Mouse (Mus musculus): ENCODE measurements around the gene Gm7694. TPM values are rescaled to one million over a fixed set of nuclear protein-coding genes. Genes with fewer than 3 reads are reported as not detected.

Gm7694 gene
- total and polyA plus RNA-seq, 3 experiments, result 7.9 to 9.3 (median 9.2) TPM

- 82% methylated on average over 2 of the region's 2 CpGs for WGBS
- DNase-seq, result no peak
- no peaks in the 10 kb centered on the region for H3K79me2 ChIP-seq (replicated peaks; ENCODE audit: control insufficient read depth, insufficient read depth, low read length)
These were observed 15.9 kb upstream of the Gm7694 start for GRCm38 (mm10) chr1:170322046-170322445.

DNA sequence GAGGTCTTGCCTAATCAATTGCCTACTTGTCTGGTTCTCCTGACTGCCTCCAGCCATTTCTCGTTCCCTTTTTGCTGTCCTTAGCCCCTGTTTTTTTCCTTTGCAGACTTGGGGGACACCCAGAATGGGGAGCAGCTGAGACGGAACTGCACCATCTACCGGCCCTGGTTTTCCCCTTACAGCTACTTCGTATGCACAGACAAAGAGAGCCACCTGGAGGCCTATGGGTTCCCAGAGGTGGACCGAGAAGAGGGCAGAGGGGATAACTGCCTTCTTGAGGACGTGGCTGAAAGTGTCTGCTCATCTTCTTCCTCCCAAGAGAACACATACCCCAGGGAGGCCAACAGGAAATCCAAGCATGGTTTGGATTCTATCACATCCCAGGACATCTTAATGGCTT is 5.3 kb upstream of the Gm7694 start:
- TF ChIP-seq CTCF (IDR thresholded peaks at IDR 0.05) (no peak), EP300 (IDR thresholded peaks at IDR 0.05; ENCODE audit: insufficient read depth, low read depth, low read length) (no peak), POLR2A (IDR thresholded peaks at IDR 0.05; ENCODE audit: insufficient read depth, low read depth, low read length) (no peak)

More at GRCm38 (mm10) chr1:170322046-170322445, 15.9 kb upstream of the Gm7694 start:
- no peak overlapping the region for H3K4me3 ChIP-seq
- no peak overlapping the region for H3K9ac ChIP-seq (ENCODE audit: low read depth, low read length)
- no peaks in the 10 kb centered on the region for H3K36me3 ChIP-seq (ENCODE audit: control insufficient read depth, insufficient read depth, low read length)
- TF ChIP-seq EP300 (IDR thresholded peaks at IDR 0.05; ENCODE audit: insufficient read depth, low read depth, low read length), result no peak
- no peak for TF ChIP-seq POLR2A (IDR thresholded peaks at IDR 0.05; ENCODE audit: insufficient read depth, low read depth, low read length)
- no peak for TF ChIP-seq CTCF (IDR thresholded peaks at IDR 0.05)
- H3K4me1 ChIP-seq (ENCODE audit: control insufficient read depth, insufficient read depth, low read length), result no peaks in the 10 kb centered on the region
- intact Hi-C loops (cut with DNase I), result loop anchor here (10.0 kb wide), 1 partner anchor 193 kb away; no protein-coding TSS in a partner anchor
- no peaks in the 10 kb centered on the region for H3K27me3 ChIP-seq (ENCODE audit: control insufficient read depth, insufficient read depth, low read length)
- no peak overlapping the region for H3K27ac ChIP-seq

GRCm38 (mm10) chr1:170308503-170308902 is 2.4 kb upstream of the Gm7694 start, which contains the start of gene Spata46:
Spata46 (plus strand) TSS chr1:170308803.
- Histone ChIP-seq H3K4me3 (no peak within 1 kb of the TSS), H3K9ac (ENCODE audit: low read depth, low read length) (no peak within 1 kb of the TSS), H3K4me1 (ENCODE audit: control insufficient read depth, insufficient read depth, low read length) (no peaks in the 10 kb centered on the region), H3K79me2 (replicated peaks; ENCODE audit: control insufficient read depth, insufficient read depth, low read length) (no peaks in the 10 kb centered on the region), H3K27me3 (ENCODE audit: control insufficient read depth, insufficient read depth, low read length) (no peaks in the 10 kb centered on the region), H3K36me3 (ENCODE audit: control insufficient read depth, insufficient read depth, low read length) (no peaks in the 10 kb centered on the region), H3K27ac (no peak within 1 kb of the TSS)
- TF ChIP-seq POLR2A (IDR thresholded peaks at IDR 0.05; ENCODE audit: insufficient read depth, low read depth, low read length), result no peak
- no peak for TF ChIP-seq EP300 (IDR thresholded peaks at IDR 0.05; ENCODE audit: insufficient read depth, low read depth, low read length)
- no peak for TF ChIP-seq CTCF (IDR thresholded peaks at IDR 0.05)
- DNase-seq, result no peak
- intact Hi-C loops (cut with DNase I), result no loop called here
- WGBS, result 90% methylated on average over 4 of the region's 4 CpGs

More for the DNA sequence above, 5.3 kb upstream of the Gm7694 start:
- H3K4me3 ChIP-seq, result no peak overlapping the region
- intact Hi-C loops (cut with DNase I), result no loop called here
- no peaks in the 10 kb centered on the region for H3K27me3 ChIP-seq (ENCODE audit: control insufficient read depth, insufficient read depth, low read length)
- no peaks in the 10 kb centered on the region for H3K79me2 ChIP-seq (replicated peaks; ENCODE audit: control insufficient read depth, insufficient read depth, low read length)
- H3K36me3 ChIP-seq (ENCODE audit: control insufficient read depth, insufficient read depth, low read length), result no peaks in the 10 kb centered on the region
- no peaks in the 10 kb centered on the region for H3K4me1 ChIP-seq (ENCODE audit: control insufficient read depth, insufficient read depth, low read length)
- 79% methylated on average over 6 of the region's 6 CpGs for WGBS
- no peak overlapping the region for H3K9ac ChIP-seq (ENCODE audit: low read depth, low read length)
- no peak overlapping the region for H3K27ac ChIP-seq
- DNase-seq, result no peak

GRCm38 (mm10) chr1:170305002-170305401 is 1.1 kb downstream of the Gm7694 start:
- Histone ChIP-seq H3K4me1 (ENCODE audit: control insufficient read depth, insufficient read depth, low read length) (no peaks in the 10 kb centered on the region), H3K36me3 (ENCODE audit: control insufficient read depth, insufficient read depth, low read length) (no peaks in the 10 kb centered on the region), H3K27ac (no peak overlapping the region), H3K9ac (ENCODE audit: low read depth, low read length) (no peak overlapping the region), H3K79me2 (replicated peaks; ENCODE audit: control insufficient read depth, insufficient read depth, low read length) (no peaks in the 10 kb centered on the region), H3K4me3 (no peak overlapping the region), H3K27me3 (ENCODE audit: control insufficient read depth, insufficient read depth, low read length) (no peaks in the 10 kb centered on the region)
- intact Hi-C loops (cut with DNase I), result no loop called here
- DNase-seq, result no peak
- TF ChIP-seq CTCF (IDR thresholded peaks at IDR 0.05) (no peak), EP300 (IDR thresholded peaks at IDR 0.05; ENCODE audit: insufficient read depth, low read depth, low read length) (no peak), POLR2A (IDR thresholded peaks at IDR 0.05; ENCODE audit: insufficient read depth, low read depth, low read length) (no peak)
- 63% methylated on average over 10 of the region's 10 CpGs for WGBS

GRCm38 (mm10) chr1:170303103-170303502 is 3.0 kb downstream of the Gm7694 start:
- DNase-seq, result no peak
- Histone ChIP-seq H3K27ac (no peak overlapping the region), H3K27me3 (ENCODE audit: control insufficient read depth, insufficient read depth, low read length) (no peaks in the 10 kb centered on the region), H3K9ac (ENCODE audit: low read depth, low read length) (no peak overlapping the region), H3K4me3 (no peak overlapping the region), H3K4me1 (ENCODE audit: control insufficient read depth, insufficient read depth, low read length) (no peaks in the 10 kb centered on the region), H3K79me2 (replicated peaks; ENCODE audit: control insufficient read depth, insufficient read depth, low read length) (no peaks in the 10 kb centered on the region), H3K36me3 (ENCODE audit: control insufficient read depth, insufficient read depth, low read length) (no peaks in the 10 kb centered on the region)
- intact Hi-C loops (cut with DNase I), result no loop called here
- no peak for TF ChIP-seq EP300 (IDR thresholded peaks at IDR 0.05; ENCODE audit: insufficient read depth, low read depth, low read length)
- TF ChIP-seq CTCF (IDR thresholded peaks at IDR 0.05), result no peak
- no peak for TF ChIP-seq POLR2A (IDR thresholded peaks at IDR 0.05; ENCODE audit: insufficient read depth, low read depth, low read length)
- 92% methylated on average over 6 of the region's 6 CpGs for WGBS

DNA sequence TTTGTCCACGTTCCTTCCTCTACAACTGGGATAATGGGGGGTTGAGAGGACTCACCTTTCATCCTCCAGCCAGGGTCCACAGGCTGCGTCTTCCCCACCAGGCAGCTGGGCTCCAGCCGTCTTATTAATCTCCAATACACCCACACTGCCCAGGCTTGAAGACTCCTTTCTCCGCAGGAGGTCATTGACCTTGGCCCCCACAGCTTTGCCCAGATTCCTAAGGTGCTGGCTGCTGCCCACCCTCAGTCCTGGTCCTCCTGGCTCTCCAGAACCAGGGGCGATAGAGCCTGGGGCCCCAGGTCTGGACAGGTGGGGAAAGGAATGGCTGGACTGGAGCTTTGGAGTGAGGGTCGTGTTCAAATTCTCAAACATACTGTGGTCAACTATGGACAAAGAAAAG is 3.7 kb downstream of the Gm7694 start:
- H3K79me2 ChIP-seq (replicated peaks; ENCODE audit: control insufficient read depth, insufficient read depth, low read length), result no peaks in the 10 kb centered on the region
- no peak for DNase-seq
- no peaks in the 10 kb centered on the region for H3K4me1 ChIP-seq (ENCODE audit: control insufficient read depth, insufficient read depth, low read length)
- intact Hi-C loops (cut with DNase I), result no loop called here
- TF ChIP-seq EP300 (IDR thresholded peaks at IDR 0.05; ENCODE audit: insufficient read depth, low read depth, low read length) (no peak), CTCF (IDR thresholded peaks at IDR 0.05) (no peak), POLR2A (IDR thresholded peaks at IDR 0.05; ENCODE audit: insufficient read depth, low read depth, low read length) (no peak)
- H3K4me3 ChIP-seq, result no peak overlapping the region
- H3K36me3 ChIP-seq (ENCODE audit: control insufficient read depth, insufficient read depth, low read length), result no peaks in the 10 kb centered on the region
- 90% methylated on average over 6 of the region's 6 CpGs for WGBS
- no peak overlapping the region for H3K9ac ChIP-seq (ENCODE audit: low read depth, low read length)
- H3K27me3 ChIP-seq (ENCODE audit: control insufficient read depth, insufficient read depth, low read length), result no peaks in the 10 kb centered on the region
- no peak overlapping the region for H3K27ac ChIP-seq

All from heart, adult 2 months (tissue).